Mouse (Mus musculus) forebrain, embryonic 15.5 days (tissue): Measurements from ENCODE around the gene Arhgef3. TPM values are rescaled to one million over a fixed set of nuclear protein-coding genes. Genes with fewer than 3 reads are reported as not detected.

ENCODE experiments used
- ATAC-seq: fragments of 200-750 bp; cut with Nextera tagmentation; replicated peaks from 2 replicates; pipeline ENCODE4 v1.8.0; 2017; ENCODE audit warnings: mild to moderate bottlenecking, moderate TSS enrichment, moderate library complexity
- H3K27ac ChIP-seq: fragments of 300-500 bp; sonication (generic); replicated peaks from 2 replicates; pipeline ENCODE4 v1.5.1; 2015; ENCODE audit warnings: mild to moderate bottlenecking, inconsistent platforms
- H3K27me3 ChIP-seq: fragments of 300-500 bp; sonication (generic); 2 replicates; pipeline ENCODE4 v1.6.1; 2015; ENCODE audit warnings: inconsistent platforms
- H3K36me3 ChIP-seq: fragments of 300-500 bp; sonication (generic); 2 replicates; pipeline ENCODE4 v1.6.1; 2015; ENCODE audit warnings: mild to moderate bottlenecking, inconsistent platforms
- H3K4me1 ChIP-seq: fragments of 300-500 bp; sonication (generic); 2 replicates; pipeline ENCODE4 v1.6.1; 2015; ENCODE audit warnings: inconsistent platforms
- H3K4me2 ChIP-seq: fragments of 300-500 bp; sonication (generic); replicated peaks from 2 replicates; pipeline ENCODE4 v1.6.1; 2015; ENCODE audit warnings: mild to moderate bottlenecking, inconsistent platforms
- H3K4me3 ChIP-seq: fragments of 300-500 bp; sonication (generic); 2 replicates; pipeline ENCODE4 v1.5.1; 2015; ENCODE audit warnings: mild to moderate bottlenecking, inconsistent platforms
- H3K9ac ChIP-seq: fragments of 300-500 bp; sonication (generic); replicated peaks from 2 replicates; pipeline ENCODE4 v1.6.1; 2015; ENCODE audit warnings: mild to moderate bottlenecking, inconsistent platforms
- H3K9me3 ChIP-seq: fragments of 300-500 bp; sonication (generic); 2 replicates; pipeline ENCODE4 v1.6.1; 2016; ENCODE audit warnings: inconsistent platforms
- WGBS: fragments of 180-500 bp; shearing (Covaris S2); methylation state at CpG from one replicate; pipeline ENCODE4 v1.1.7; 2015; ENCODE audit warnings: mixed read lengths; 5-methylcytosine and 5-hydroxymethylcytosine counted together
- polyA plus RNA-seq: library from polyadenylated mRNA; unstranded; fragments of >200 nt; fragmentation: Nextera tagmentation; extraction: Ambion mirVana; gene quantifications from 2 replicates; pipeline ENCODE4 v1.2.1, GENCODE M21; 2015

Arhgef3 gene
- polyA plus RNA-seq, 1 experiment from 2014 or later: 4.9 TPM

DNA sequence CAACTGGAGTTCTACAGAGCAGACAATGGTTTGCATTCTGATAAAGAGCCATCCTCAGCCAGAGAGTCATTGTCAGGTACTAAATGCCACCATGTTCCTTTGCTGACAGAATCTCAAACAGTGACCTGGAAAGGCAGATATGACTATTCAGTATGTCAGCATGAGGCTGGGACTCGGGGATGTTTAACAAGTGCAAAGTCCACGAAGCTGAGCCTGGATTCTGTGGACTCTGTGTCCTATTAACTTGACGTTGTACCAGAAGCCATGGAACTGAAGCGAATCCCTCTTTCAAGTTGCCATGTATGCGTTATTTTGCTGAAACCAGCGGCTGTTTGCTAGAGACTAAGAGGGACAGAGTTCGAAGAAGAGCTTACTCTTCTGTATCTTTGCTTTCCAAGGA lies 181.1 kb downstream of the Arhgef3 start:
- Histone ChIP-seq H3K4me2 (no peak overlapping the region), H3K9me3 (no peaks in the 10 kb centered on the region), H3K36me3 (no peaks in the 10 kb centered on the region), H3K4me3 (no peak overlapping the region), H3K27me3 (no peaks in the 10 kb centered on the region), H3K27ac (no peak overlapping the region), H3K4me1 (no peaks in the 10 kb centered on the region), H3K9ac (no peak overlapping the region)
- 88% methylated on average over 7 of the region's 7 CpGs for WGBS
- ATAC-seq: no peak

DNA sequence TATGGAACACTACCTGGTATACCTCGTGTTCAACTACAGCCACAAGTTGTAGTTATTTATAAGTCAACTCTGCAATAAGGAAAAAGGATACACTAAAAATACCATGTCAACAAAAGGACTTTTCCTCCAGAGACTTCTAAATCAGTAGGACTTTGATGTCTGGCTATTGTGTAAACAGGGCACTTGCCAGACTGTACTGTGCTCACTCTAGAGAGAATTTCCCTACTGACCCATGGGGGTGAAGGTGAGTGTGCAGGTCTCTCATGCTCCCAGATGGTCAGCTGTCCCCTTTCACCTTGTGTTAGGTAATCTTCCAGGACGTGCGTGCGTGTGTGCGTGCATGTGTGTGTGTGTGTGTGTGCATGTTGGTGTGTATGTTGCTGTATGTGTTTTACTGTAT lies 182.3 kb downstream of the Arhgef3 start:
- no peak for ATAC-seq
- Histone ChIP-seq H3K27ac (no peak overlapping the region), H3K9me3 (no peaks in the 10 kb centered on the region), H3K36me3 (no peaks in the 10 kb centered on the region), H3K4me1 (no peaks in the 10 kb centered on the region), H3K9ac (no peak overlapping the region), H3K4me2 (no peak overlapping the region), H3K27me3 (no peaks in the 10 kb centered on the region), H3K4me3 (no peak overlapping the region)
- WGBS: 89% methylated on average over 5 of the region's 5 CpGs

DNA sequence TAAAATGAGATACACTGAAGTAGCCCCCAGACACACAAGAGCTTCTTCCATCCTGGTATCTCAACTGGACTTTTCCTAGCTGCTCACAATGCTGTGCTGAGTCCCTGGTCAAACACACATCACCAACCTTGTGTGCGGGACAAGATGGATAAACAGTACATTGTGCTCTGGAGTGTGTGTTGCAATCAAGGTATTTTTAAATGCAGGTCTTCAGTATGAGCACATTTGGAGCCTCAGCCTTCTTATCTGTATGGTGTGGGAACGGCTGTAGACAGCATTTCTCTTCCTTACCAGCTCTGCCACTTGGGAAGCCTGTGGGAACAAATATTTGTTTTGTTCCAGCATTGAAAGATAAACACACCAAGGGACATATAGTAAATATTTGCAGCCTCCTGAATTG lies 184.2 kb downstream of the Arhgef3 start:
- Histone ChIP-seq H3K4me3 (no peak overlapping the region), H3K9ac (no peak overlapping the region), H3K9me3 (no peaks in the 10 kb centered on the region), H3K36me3 (no peaks in the 10 kb centered on the region), H3K27me3 (no peaks in the 10 kb centered on the region), H3K4me1 (no peaks in the 10 kb centered on the region), H3K4me2 (no peak overlapping the region), H3K27ac (no peak overlapping the region)
- WGBS: 88% methylated on average over 2 of the region's 2 CpGs
- no peak for ATAC-seq

DNA sequence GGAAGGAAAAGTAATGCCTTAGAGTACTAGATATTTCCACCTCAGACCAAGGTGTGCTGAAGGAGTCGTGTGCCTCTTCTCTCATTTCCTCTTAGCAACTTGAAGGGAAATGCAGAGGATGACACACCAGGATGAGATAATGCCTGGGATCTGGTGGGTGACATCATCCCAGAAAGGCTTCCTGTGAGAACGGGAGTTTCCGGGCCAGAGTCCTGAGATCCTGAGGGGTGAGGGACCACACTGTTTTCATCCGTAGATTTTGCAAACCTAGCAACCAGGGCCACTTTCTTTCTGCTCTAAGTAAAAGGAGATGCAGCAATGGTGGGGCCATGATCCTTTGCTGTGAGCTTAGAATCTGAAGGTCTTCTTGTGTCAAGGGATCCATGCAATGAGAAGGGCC lies 185.0 kb downstream of the Arhgef3 start:
- no peak overlapping the region for H3K27ac ChIP-seq
- WGBS: 84% methylated on average over 4 of the region's 4 CpGs
- no peak overlapping the region for H3K4me3 ChIP-seq
- no peak overlapping the region for H3K9ac ChIP-seq
- H3K27me3 ChIP-seq: no peaks in the 10 kb centered on the region
- H3K9me3 ChIP-seq: no peaks in the 10 kb centered on the region
- H3K4me2 ChIP-seq: no peak overlapping the region
- ATAC-seq: no peak
- no peaks in the 10 kb centered on the region for H3K36me3 ChIP-seq
- no peaks in the 10 kb centered on the region for H3K4me1 ChIP-seq

DNA sequence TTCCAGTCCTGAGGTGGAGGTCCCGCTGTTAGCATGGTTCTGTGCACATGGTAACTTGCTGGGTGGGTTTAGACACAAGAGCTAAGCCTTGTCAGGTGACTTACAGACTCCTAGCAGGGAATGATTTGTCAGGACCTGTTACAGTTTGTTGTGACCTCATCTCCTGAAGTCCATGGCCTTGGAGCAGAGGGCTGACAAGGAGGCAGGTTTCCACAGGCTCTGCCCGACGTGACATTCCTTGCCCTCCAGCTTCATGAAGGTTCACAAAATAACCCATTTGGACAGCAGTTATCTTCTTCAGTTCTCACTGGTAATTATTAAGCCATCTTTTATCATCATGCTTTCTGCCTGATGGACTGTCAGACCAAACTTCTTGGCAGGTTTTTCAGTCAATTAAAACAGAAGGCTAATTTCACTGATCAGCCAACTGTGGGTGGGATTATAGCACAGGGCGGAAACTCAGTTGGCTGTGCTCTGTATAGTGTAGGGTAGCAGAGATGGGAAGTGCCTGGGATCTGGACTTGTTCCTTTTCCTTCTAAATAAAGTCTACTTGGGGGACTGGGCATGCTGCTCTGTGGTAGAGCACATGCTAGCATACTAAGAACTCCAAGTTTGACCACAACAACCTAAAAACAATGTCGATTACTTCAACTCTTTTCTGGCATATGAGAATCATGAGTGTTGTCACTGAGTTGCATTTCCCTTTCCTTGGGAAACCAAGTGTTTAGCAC lies 187.2 kb downstream of the Arhgef3 start:
- Histone ChIP-seq H3K27me3 (no peaks in the 10 kb centered on the region), H3K9ac (no peak overlapping the region), H3K4me1 (no peaks in the 10 kb centered on the region), H3K4me3 (no peak overlapping the region), H3K36me3 (no peaks in the 10 kb centered on the region), H3K9me3 (no peaks in the 10 kb centered on the region), H3K27ac (no peak overlapping the region), H3K4me2 (no peak overlapping the region)
- 78% methylated on average over 5 of the region's 5 CpGs for WGBS
- no peak for ATAC-seq

DNA sequence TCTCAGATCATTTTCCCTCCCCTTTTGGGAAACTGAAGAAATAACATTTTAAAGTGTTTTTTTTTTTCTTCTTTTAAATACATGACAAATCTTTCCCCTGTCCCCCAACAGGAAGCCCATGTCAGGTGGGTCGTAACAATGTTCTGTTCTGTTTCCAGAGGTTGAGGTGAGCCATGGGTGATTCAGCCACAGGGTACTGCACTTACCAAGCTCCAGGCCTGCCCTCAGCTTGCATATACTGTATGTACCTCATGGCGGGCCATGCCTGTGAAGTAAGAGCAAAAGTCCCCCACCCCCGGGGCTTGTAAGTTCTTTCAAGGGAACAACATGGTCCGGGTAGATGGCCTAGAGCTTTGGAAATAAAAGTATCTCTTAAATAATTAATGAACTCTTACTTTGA lies 188.6 kb downstream of the Arhgef3 start:
- no peak overlapping the region for H3K27ac ChIP-seq
- no peaks in the 10 kb centered on the region for H3K4me1 ChIP-seq
- H3K27me3 ChIP-seq: no peaks in the 10 kb centered on the region
- H3K4me2 ChIP-seq: no peak overlapping the region
- H3K4me3 ChIP-seq: no peak overlapping the region
- 81% methylated on average over 4 of the region's 4 CpGs for WGBS
- H3K9me3 ChIP-seq: no peaks in the 10 kb centered on the region
- no peak for ATAC-seq
- no peaks in the 10 kb centered on the region for H3K36me3 ChIP-seq
- H3K9ac ChIP-seq: no peak overlapping the region

DNA sequence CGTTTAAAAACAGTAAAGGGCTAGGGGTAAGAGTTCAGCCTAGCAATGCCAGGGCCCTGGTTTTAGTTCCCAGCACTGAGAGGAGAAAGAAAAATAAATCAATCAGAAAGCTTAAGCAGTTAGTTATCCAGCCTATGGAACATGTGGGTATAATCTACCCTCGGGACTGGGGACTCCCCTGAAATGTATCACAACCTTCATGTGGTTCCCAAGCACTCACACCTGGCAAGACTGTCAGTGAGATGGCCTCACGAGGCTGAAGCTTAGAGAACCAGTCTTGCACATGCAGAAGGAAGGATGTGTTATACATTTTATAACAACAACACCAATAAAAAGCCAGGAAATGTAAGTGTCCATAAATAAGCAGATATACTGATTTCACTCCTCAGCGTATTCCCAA lies 189.7 kb downstream of the Arhgef3 start:
- no peak for ATAC-seq
- Histone ChIP-seq H3K4me2 (no peak overlapping the region), H3K9me3 (no peaks in the 10 kb centered on the region), H3K27ac (no peak overlapping the region), H3K36me3 (no peaks in the 10 kb centered on the region), H3K27me3 (no peaks in the 10 kb centered on the region), H3K4me1 (no peaks in the 10 kb centered on the region), H3K9ac (no peak overlapping the region), H3K4me3 (no peak overlapping the region)
- 77% methylated on average over 4 of the region's 4 CpGs for WGBS

DNA sequence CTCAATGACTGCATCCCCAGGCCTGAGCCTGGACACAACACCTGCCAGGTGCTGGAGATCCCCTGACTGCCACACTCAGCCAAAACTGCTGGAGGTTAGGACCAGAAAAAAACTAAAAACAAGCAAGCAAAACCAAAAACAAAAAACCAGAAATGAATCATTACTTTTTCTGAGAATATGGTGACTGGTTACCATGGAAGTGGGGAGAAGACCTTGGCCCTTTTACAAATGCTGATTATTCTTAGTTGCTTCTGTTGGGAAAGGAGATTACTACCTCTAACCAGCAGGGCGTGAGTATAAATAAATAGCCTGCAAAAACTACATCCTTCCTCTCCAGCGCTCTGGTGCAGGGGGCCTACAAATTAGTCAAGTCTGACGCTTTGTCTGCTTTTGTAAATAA lies 194.1 kb downstream of the Arhgef3 start:
- ATAC-seq: no peak
- Histone ChIP-seq H3K4me3 (no peak overlapping the region), H3K4me2 (no peak overlapping the region), H3K27ac (no peak overlapping the region), H3K9me3 (no peaks in the 10 kb centered on the region), H3K9ac (no peak overlapping the region), H3K4me1 (no peaks in the 10 kb centered on the region), H3K27me3 (no peaks in the 10 kb centered on the region), H3K36me3 (no peaks in the 10 kb centered on the region)
- 66% methylated on average over 3 of the region's 3 CpGs for WGBS

DNA sequence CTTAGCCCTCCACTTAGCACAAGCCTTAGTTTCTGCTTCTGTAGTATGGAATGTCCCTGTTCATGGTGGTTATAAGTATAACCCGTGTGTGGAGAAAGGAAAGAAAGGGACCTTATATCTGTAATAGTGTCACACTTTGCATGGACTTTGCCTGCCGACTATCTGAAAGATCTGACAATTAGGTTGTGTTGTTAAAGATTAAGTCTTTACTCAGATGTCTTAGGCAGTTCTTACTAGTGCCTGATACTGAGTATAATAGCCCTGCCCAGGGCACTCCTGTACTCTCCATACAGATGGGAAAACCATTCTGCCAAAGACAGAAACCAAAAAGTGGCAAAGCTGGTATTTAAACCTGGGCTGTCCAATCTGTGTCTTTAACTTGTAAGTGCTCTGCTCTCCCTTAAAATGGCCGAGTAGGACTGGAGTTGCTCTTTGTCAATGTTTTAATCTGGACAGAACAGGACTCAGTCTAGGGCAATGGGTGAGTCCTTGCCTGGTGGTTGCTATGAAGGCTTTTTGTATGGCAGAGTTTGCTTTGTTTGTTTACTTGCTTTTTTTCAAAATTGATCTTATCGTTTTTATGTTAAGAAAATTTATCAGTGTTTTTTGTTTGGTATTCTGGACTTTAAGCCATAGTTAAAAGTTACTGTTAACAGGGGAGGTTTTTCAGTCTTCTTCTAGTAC lies 196.0 kb downstream of the Arhgef3 start:
- no peak overlapping the region for H3K4me3 ChIP-seq
- H3K36me3 ChIP-seq: no peaks in the 10 kb centered on the region
- H3K4me1 ChIP-seq: no peaks in the 10 kb centered on the region
- no peak overlapping the region for H3K9ac ChIP-seq
- H3K27ac ChIP-seq: no peak overlapping the region
- WGBS: 75% methylated on average over 4 of the region's 4 CpGs
- H3K4me2 ChIP-seq: no peak overlapping the region
- ATAC-seq: no peak
- H3K27me3 ChIP-seq: no peaks in the 10 kb centered on the region
- no peaks in the 10 kb centered on the region for H3K9me3 ChIP-seq

DNA sequence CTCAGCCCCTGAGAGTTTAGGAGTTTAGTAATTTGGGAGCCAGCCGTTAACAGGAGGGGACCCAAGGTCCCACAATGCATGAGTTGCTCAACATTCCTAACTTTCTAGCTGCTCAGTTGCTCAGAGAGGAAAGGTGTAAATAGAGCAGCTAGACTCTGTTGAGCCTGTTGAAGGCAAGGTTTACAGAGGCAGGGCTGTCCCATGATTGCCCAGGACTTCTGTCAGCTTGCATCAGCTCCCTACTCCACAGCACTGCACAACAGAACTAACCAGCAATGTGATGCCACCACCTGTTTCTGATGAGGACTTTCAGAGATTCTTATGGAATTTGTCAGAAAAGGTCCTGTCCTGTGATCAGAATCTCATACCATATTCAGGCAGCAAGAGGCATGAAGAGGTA lies 197.7 kb downstream of the Arhgef3 start:
- H3K27ac ChIP-seq: no peak overlapping the region
- H3K4me3 ChIP-seq: no peak overlapping the region
- no peaks in the 10 kb centered on the region for H3K27me3 ChIP-seq
- no peak overlapping the region for H3K4me2 ChIP-seq
- no peak for ATAC-seq
- H3K9ac ChIP-seq: no peak overlapping the region
- no peaks in the 10 kb centered on the region for H3K36me3 ChIP-seq
- H3K4me1 ChIP-seq: no peaks in the 10 kb centered on the region
- H3K9me3 ChIP-seq: no peaks in the 10 kb centered on the region
- WGBS: 78% methylated on average over 1 of the region's 1 CpGs

DNA sequence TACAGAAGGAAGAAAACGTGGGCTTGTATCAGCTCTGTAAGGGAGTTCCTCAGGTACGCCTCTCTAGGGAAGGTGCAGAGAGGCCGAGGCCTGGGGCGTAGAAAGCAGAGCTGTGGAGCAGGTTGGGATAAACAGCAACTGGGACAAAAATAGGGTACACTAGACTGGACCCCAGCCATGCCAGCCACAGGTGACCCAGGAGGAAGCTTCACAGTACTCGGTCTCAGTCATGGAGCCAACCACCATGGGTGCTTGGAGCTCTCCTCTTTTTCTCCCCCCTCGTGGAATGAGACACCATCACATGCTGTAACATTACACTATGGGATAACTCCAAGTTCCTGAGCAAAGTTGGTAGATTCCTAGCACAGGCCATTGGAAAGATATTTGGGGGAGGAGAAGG lies 201.0 kb downstream of the Arhgef3 start:
- WGBS: 87% methylated on average over 6 of the region's 6 CpGs
- no peaks in the 10 kb centered on the region for H3K27me3 ChIP-seq
- no peaks in the 10 kb centered on the region for H3K36me3 ChIP-seq
- no peaks in the 10 kb centered on the region for H3K9me3 ChIP-seq
- ATAC-seq: no peak
- no peak overlapping the region for H3K4me3 ChIP-seq
- no peak overlapping the region for H3K9ac ChIP-seq
- no peak overlapping the region for H3K4me2 ChIP-seq
- no peak overlapping the region for H3K27ac ChIP-seq
- H3K4me1 ChIP-seq: no peaks in the 10 kb centered on the region

DNA sequence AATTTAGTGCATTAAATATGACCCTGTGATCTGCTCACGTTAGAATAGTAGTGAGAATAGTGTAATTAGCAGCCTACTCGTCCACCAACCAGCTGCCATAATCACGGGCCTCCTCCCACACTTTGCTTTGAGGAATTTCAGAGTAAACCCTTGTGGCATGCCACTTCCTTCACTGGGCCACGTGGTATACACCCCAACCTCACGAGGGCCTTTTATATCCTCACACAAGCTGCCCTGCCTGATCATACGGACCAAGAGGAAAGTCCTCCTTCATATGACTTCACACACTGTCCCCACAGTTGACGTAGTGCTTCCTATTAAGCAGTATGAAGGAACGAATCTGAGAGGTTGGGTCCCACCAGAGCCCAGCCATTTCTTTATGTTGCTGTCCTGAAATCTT lies 202.4 kb downstream of the Arhgef3 start:
- Histone ChIP-seq H3K36me3 (no peaks in the 10 kb centered on the region), H3K27ac (no peak overlapping the region), H3K9me3 (no peaks in the 10 kb centered on the region), H3K9ac (no peak overlapping the region), H3K4me3 (no peak overlapping the region), H3K4me1 (no peaks in the 10 kb centered on the region), H3K27me3 (no peaks in the 10 kb centered on the region), H3K4me2 (no peak overlapping the region)
- WGBS: 76% methylated on average over 8 of the region's 8 CpGs
- ATAC-seq: no peak

DNA sequence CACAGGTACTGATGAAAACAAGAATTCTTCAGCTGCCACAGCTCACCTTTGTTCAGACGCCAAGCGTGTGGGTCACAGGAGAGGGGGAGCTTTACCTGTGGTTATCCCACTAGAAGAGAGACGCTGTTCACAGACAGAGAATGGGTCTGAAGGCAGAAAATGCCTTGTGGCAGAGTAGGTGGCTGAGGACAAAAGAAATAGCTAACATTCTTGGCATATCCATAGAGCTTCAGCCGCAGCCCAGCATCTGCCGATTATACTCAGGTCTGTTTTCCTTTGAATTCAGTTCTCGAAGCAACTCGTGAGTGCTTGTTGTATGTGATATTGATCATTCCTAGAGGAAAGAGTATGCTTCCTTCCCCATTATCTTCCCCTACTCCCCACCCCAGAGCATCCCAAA lies 204.7 kb downstream of the Arhgef3 start:
- no peaks in the 10 kb centered on the region for H3K27me3 ChIP-seq
- H3K4me2 ChIP-seq: no peak overlapping the region
- H3K9me3 ChIP-seq: no peaks in the 10 kb centered on the region
- no peak overlapping the region for H3K27ac ChIP-seq
- H3K4me3 ChIP-seq: no peak overlapping the region
- no peak for ATAC-seq
- H3K9ac ChIP-seq: no peak overlapping the region
- WGBS: 76% methylated on average over 7 of the region's 7 CpGs
- no peaks in the 10 kb centered on the region for H3K36me3 ChIP-seq
- H3K4me1 ChIP-seq: no peaks in the 10 kb centered on the region
